Mouse (Mus musculus) testis, adult 2 months (tissue): ENCODE results near the gene Gatm. TPM values are rescaled to one million over a fixed set of nuclear protein-coding genes. Genes with fewer than 3 reads are reported as not detected.

Source experiments
- H3K27ac ChIP-seq: fragments of 200-500 bp; 2 replicates; pipeline ENCODE4 v1.5.1; 2012; ENCODE audit warnings: low read depth, low read length; ENCODE audit not compliant: control insufficient read depth, insufficient read depth
- H3K27me3 ChIP-seq: fragments of 200-500 bp; 2 replicates; pipeline ENCODE4 v1.6.1; 2012; ENCODE audit warnings: mild to moderate bottlenecking, low read length, moderate library complexity; ENCODE audit not compliant: control insufficient read depth, insufficient read depth
- H3K36me3 ChIP-seq: fragments of 200-500 bp; 2 replicates; pipeline ENCODE4 v1.6.1; 2012; ENCODE audit warnings: mild to moderate bottlenecking, low read length; ENCODE audit not compliant: control insufficient read depth, insufficient read depth
- H3K4me1 ChIP-seq: fragments of 200-500 bp; 2 replicates; pipeline ENCODE4 v1.6.1; 2012; ENCODE audit warnings: low read length; ENCODE audit not compliant: control insufficient read depth, insufficient read depth
- H3K4me3 ChIP-seq: fragments of 200-500 bp; 2 replicates; pipeline ENCODE4 v1.5.1; 2012; ENCODE audit warnings: low read depth, mild to moderate bottlenecking, low read length, moderate library complexity, mixed read lengths; ENCODE audit not compliant: control insufficient read depth
- CTCF ChIP-seq: fragments of 200-500 bp; IDR thresholded peaks from 2 replicates; pipeline ENCODE4 v1.5.1; 2012; ENCODE audit warnings: low read depth, mild to moderate bottlenecking, inconsistent platforms, low read length, moderate library complexity; ENCODE audit not compliant: control insufficient read depth, insufficient read depth, insufficient replicate concordance
- POLR2A ChIP-seq: fragments of 200-500 bp; IDR thresholded peaks from 2 replicates; pipeline ENCODE4 v1.6.1; 2012; ENCODE audit warnings: low read depth, mild to moderate bottlenecking, inconsistent platforms, low read length, moderate library complexity; ENCODE audit not compliant: control insufficient read depth
- polyA plus RNA-seq: library from polyadenylated mRNA; depleted of rRNA; stranded (reverse); fragments of >200 nt; gene quantifications from 2 replicates; pipeline ENCODE4 v1.2.3, GENCODE M21; 2012

Gatm gene
- polyA plus RNA-seq, 1 experiment, result 94.7 TPM

DNA sequence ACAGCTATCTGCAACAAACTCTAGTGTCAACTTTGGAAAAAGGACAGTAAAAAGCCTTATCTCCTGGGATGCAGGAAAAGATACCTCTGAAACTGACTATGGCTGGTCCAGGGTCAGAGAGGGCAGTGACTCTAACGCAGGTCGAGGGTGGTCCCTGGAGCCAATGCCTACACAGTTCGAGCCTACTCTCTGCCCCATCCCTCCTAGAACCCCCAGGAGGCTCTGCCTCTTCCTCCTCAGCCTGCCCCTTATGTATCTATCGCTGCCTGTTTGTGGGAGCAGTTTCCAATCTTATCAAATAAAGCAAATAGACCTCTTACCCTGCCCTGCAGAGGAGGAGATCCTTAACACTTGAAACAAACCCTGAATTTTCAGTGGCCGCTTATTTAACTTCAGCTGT lies 27.6 kb upstream of the Gatm start:
- H3K4me1 ChIP-seq, result no peaks in the 10 kb centered on the region; the same call in 1 of the 2 replicates
- TF ChIP-seq CTCF (no peak), POLR2A (no peak)
- no peaks in the 10 kb centered on the region for H3K27me3 ChIP-seq
- H3K27ac ChIP-seq, result no peak overlapping the region
- H3K36me3 ChIP-seq, result peaks cover 2% of the 10 kb centered on the region; the same call in 1 of the 2 replicates
- peak overlapping the region; percentile 89 for H3K4me3 ChIP-seq

DNA sequence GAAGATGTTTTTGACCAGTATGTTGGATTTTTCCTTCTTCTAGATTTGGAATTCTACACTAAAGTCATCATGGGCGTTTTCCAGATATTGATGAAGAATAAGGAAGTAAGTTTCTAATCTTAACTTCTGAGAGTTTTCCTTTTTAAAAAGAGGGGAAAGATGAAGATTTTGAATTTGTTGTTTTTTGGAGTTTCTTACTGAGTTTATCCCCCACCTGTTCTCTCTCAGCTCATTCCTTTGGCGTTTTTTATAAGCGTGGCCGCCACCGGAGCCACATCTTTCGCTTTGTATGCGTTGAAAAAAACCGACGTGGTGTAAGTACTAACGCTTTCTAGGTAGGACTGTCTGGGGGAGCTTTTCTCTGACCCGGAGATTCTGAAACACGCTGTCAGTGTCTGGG lies 26.9 kb upstream of the Gatm start:
- Histone ChIP-seq H3K36me3 (peaks cover 2% of the 10 kb centered on the region; the same call in 1 of the 2 replicates), H3K4me3 (peak overlapping the region; percentile 93), H3K4me1 (no peaks in the 10 kb centered on the region; the same call in 1 of the 2 replicates), H3K27ac (peak overlapping the region; percentile 94), H3K27me3 (no peaks in the 10 kb centered on the region)
- TF ChIP-seq POLR2A (no peak), CTCF (no peak)

DNA sequence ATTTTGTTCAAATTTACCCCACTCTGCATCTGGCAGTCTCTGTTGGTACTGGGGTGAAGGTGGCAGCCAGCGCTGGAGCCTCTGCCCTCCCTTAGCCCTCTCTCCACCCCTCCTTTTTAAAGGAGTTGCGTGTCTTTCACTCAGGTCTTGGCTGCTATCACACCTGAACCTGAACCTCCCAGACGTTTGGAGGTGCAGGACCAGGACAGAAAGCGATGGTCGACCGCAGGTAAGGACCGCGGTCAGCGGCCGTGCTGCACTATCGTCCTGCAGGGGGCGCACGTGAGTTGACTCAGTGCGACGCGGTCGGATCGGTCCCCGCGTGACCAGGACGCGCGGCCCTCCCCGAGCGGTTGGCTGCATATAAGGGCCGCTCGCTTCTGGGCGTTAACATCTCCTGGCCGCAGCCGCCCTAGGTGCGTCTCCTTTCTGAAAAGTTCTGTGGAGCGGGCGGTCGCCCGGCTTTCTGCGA lies 26.5 kb upstream of the Gatm start:
- Histone ChIP-seq H3K4me1 (no peaks in the 10 kb centered on the region; the same call in 1 of the 2 replicates), H3K36me3 (peaks cover 2% of the 10 kb centered on the region; the same call in 1 of the 2 replicates), H3K4me3 (peak overlapping the region; percentile 93), H3K27me3 (no peaks in the 10 kb centered on the region), H3K27ac (peak overlapping the region; percentile 94)
- TF ChIP-seq CTCF (peak; percentile 98), POLR2A (peak; percentile 86)

DNA sequence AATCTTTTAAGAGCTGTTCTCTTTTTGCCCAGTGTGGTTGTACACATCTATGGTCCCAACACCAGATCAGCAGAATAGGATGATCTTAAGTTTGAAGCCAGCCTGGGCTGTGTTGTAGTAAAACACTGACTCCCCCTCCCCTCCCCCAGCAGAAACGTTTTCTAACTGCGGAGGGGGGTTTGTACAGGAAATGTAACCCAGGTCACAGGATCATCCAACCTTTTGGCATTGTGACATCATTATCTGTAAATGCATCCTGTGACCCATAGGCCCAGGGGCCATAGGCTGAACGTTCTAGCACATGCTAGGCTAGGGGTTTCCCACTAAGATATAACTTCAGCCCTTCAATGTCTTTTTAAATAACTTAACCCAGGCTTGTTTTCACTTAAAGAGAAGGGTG lies 25.6 kb upstream of the Gatm start, which contains the start of gene AA467197:
TSS of gene AA467197 (plus strand) at position 301 of the 400 bp plus-strand sequence.
- H3K4me1 ChIP-seq, result no peaks in the 10 kb centered on the region; the same call in 1 of the 2 replicates
- peak within 1 kb of the TSS; percentile 93 for H3K4me3 ChIP-seq
- H3K27me3 ChIP-seq, result no peaks in the 10 kb centered on the region
- TF ChIP-seq POLR2A (no peak), CTCF (no peak)
- peak within 1 kb of the TSS; percentile 94 for H3K27ac ChIP-seq
- H3K36me3 ChIP-seq, result peaks cover 2% of the 10 kb centered on the region; the same call in 1 of the 2 replicates

DNA sequence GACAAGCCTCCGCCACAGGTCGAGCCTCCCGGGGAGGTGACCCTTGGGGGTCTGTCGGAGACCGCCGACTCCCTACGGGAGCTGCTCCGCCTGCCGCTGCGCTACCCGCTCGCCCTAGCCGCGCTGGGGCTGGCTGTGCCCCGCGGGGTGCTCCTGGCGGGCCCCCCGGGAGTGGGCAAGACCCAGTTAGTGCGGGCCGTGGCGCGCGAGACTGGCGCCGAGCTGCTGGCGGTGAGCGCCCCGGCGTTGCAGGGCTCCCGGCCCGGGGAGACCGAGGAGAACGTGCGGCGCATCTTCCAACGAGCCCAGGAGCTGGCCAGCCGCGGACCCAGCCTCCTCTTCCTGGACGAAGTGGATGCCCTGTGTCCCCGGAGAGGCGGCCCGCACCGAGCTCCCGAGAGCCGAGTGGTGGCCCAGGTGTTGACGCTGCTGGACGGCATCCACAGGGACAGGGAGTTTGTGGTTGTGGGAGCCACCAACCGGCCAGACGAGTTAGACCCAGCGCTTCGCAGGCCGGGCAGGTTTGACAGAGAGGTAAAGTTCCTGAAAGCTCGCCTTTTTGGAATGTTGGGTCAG lies 20.2 kb upstream of the Gatm start:
- Histone ChIP-seq H3K27me3 (no peaks in the 10 kb centered on the region), H3K27ac (peak overlapping the region; percentile 32; the same call in 1 of the 2 replicates), H3K4me1 (peaks cover 3% of the 10 kb centered on the region; the same call in 1 of the 2 replicates), H3K36me3 (no peaks in the 10 kb centered on the region), H3K4me3 (peak overlapping the region; percentile 91)
- TF ChIP-seq POLR2A (no peak), CTCF (no peak)

DNA sequence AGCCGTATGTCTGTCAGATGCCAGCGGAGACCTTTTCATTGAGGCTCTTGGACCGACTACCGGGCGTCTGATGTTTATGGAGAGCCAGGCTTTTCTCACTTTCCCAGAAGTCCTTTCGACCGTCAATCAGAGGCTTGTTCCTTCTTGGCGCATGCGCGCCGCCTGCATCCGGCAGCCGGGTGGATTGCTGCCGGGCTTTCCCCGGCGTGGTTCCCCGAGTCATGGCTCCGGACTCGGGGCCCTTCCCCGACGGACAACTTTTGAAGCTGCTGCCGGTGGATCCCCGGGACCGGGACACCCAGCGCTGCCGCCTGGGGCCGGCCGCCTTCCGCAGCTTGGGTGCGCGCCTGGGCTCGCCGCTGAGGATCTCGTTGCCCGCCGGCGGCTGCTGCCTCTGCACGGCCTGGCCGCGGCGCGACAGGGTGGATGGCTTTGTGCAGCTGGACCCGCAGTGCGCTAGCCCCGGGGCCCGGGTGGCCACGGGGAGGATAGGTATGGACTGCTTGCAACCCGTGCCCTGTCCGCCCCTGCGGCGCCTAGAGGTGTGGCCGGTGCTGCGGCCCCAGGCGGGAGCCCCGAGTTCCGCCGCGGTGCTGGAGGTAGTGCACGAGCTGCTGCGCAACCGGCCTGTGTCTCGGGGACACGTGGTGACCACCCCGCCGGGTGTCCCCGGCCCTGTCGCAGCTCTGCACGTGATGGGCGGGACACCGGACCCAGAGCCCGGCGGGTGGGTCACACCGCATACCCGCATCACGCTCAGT lies 19.5 kb upstream of the Gatm start:
- Histone ChIP-seq H3K27ac (peak overlapping the region; percentile 55), H3K27me3 (no peaks in the 10 kb centered on the region), H3K36me3 (no peaks in the 10 kb centered on the region), H3K4me1 (peaks cover 3% of the 10 kb centered on the region; the same call in 1 of the 2 replicates), H3K4me3 (peak overlapping the region; percentile 91)
- no peak for TF ChIP-seq CTCF
- TF ChIP-seq POLR2A, result peak; percentile 67

DNA sequence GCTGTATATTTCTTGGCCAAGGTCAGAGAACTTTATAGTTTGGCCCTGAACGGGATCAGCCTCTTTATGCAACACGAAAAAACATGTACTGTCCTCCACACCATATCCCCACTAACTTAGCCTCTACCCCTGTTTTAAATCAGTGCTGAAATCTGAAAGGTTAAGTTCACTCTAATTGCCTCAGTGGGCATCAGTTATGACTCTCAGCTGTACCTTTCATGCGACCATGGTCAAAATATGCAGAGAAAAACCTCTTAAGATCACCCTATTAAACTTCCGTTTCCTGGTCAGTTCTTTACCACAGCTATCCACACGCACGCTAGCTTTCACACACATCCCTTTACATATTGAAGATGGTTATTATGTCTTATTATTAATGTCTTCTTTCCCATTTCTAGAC lies 18.8 kb upstream of the Gatm start:
- Histone ChIP-seq H3K27me3 (no peaks in the 10 kb centered on the region), H3K36me3 (no peaks in the 10 kb centered on the region), H3K4me1 (peaks cover 3% of the 10 kb centered on the region; the same call in 1 of the 2 replicates), H3K4me3 (no peak overlapping the region), H3K27ac (no peak overlapping the region)
- no peak for TF ChIP-seq POLR2A
- no peak for TF ChIP-seq CTCF
